Mouse (Mus musculus): ENCODE measurements around the gene Magi2. TPM values are rescaled to one million over a fixed set of nuclear protein-coding genes. Genes with fewer than 3 reads are reported as not detected.

Gene Magi2
- total RNA-seq, 2 experiments from 2014 or later: 0.08 to 0.91 TPM

- ATAC-seq (replicated peaks; ENCODE audit: poor library complexity): no peak
Measured at GRCm38 (mm10) chr5:19909664-19910063, 682.8 kb downstream of the Magi2 start.

- ATAC-seq (replicated peaks; ENCODE audit: poor library complexity): 0 out of 2 replicates have a peak, but pooled peaks have one; percentile 26
Measured at GRCm38 (mm10) chr5:19932102-19932501, 705.3 kb downstream of the Magi2 start.

GRCm38 (mm10) chr5:19933190-19933589, 706.4 kb downstream of the Magi2 start:
- ATAC-seq (replicated peaks; ENCODE audit: poor library complexity): no peak

GRCm38 (mm10) chr5:19951102-19951501, 724.3 kb downstream of the Magi2 start:
- no peak for ATAC-seq (replicated peaks; ENCODE audit: poor library complexity)

GRCm38 (mm10) chr5:19964113-19964512, 737.3 kb downstream of the Magi2 start:
- no peak for ATAC-seq (replicated peaks; ENCODE audit: poor library complexity)

- no peak for ATAC-seq (replicated peaks; ENCODE audit: poor library complexity)
Measured at GRCm38 (mm10) chr5:19972736-19973135, 745.9 kb downstream of the Magi2 start.

- ATAC-seq (replicated peaks; ENCODE audit: poor library complexity): peak; percentile 65
Measured at GRCm38 (mm10) chr5:19973852-19974251, 747.0 kb downstream of the Magi2 start.

- no peak for ATAC-seq (replicated peaks; ENCODE audit: poor library complexity)
Measured at GRCm38 (mm10) chr5:19981518-19981917, 754.7 kb downstream of the Magi2 start.

- no peak for ATAC-seq (replicated peaks; ENCODE audit: poor library complexity)
Measured at GRCm38 (mm10) chr5:19982031-19982430, 755.2 kb downstream of the Magi2 start.

- no peak for ATAC-seq (replicated peaks; ENCODE audit: poor library complexity)
Measured at GRCm38 (mm10) chr5:19999486-19999885, 772.6 kb downstream of the Magi2 start.

- no peak for ATAC-seq (replicated peaks; ENCODE audit: poor library complexity)
Measured at GRCm38 (mm10) chr5:19999912-20000311, 773.1 kb downstream of the Magi2 start.

GRCm38 (mm10) chr5:20006616-20007015, 779.8 kb downstream of the Magi2 start:
- no peak for ATAC-seq (replicated peaks; ENCODE audit: poor library complexity)

GRCm38 (mm10) chr5:20007246-20007645, 780.4 kb downstream of the Magi2 start:
- ATAC-seq (replicated peaks; ENCODE audit: poor library complexity): no peak

GRCm38 (mm10) chr5:20010210-20010609, 783.4 kb downstream of the Magi2 start:
- no peak for ATAC-seq (replicated peaks; ENCODE audit: poor library complexity)

- ATAC-seq (replicated peaks; ENCODE audit: poor library complexity): no peak
Measured at GRCm38 (mm10) chr5:20018063-20018462, 791.2 kb downstream of the Magi2 start.

GRCm38 (mm10) chr5:20046649-20047048, 819.8 kb downstream of the Magi2 start:
- ATAC-seq (replicated peaks; ENCODE audit: poor library complexity): no peak

- no peak for ATAC-seq (replicated peaks; ENCODE audit: poor library complexity)
Measured at GRCm38 (mm10) chr5:20048386-20048785, 821.5 kb downstream of the Magi2 start.

GRCm38 (mm10) chr5:20050284-20050683, 823.4 kb downstream of the Magi2 start:
- ATAC-seq (replicated peaks; ENCODE audit: poor library complexity): no peak

GRCm38 (mm10) chr5:20055000-20055399, 828.2 kb downstream of the Magi2 start:
- no peak for ATAC-seq (replicated peaks; ENCODE audit: poor library complexity)

GRCm38 (mm10) chr5:20056074-20056842, 829.4 kb downstream of the Magi2 start:
- no peak for ATAC-seq (replicated peaks; ENCODE audit: poor library complexity)

- no peak for ATAC-seq (replicated peaks; ENCODE audit: poor library complexity)
Measured at GRCm38 (mm10) chr5:20056856-20057255, 830.0 kb downstream of the Magi2 start.

GRCm38 (mm10) chr5:20062011-20062410, 835.2 kb downstream of the Magi2 start:
- ATAC-seq (replicated peaks; ENCODE audit: poor library complexity): no peak

GRCm38 (mm10) chr5:20065081-20065480, 838.2 kb downstream of the Magi2 start:
- no peak for ATAC-seq (replicated peaks; ENCODE audit: poor library complexity)

Measured in megakaryocyte progenitor cell, adult 5-6 weeks (primary cell).